Mouse (Mus musculus) layer of hippocampus, adult 18-20 months (tissue): Measurements from ENCODE around the gene Tnnc1. TPM values are rescaled to one million over a fixed set of nuclear protein-coding genes. Genes with fewer than 3 reads are reported as not detected.
A peak's percentile ranks its signal among the peaks of the same experiment; 100 is the strongest.

Source experiments
- DNase-seq, 2 experiments: peaks; one replicate each; pipeline ENCODE4 v3.0.0; 2022; ENCODE audit warnings: low spot score in 2 of 2
- total RNA-seq, 2 experiments: library from RNA; stranded (reverse); gene quantifications; 2 replicates each; pipeline ENCODE4 v1.2.3; 2021

The Tnnc1 gene
- total RNA-seq, 2 experiments from 2014 or later, result 2.0 to 3.5 TPM

DNA sequence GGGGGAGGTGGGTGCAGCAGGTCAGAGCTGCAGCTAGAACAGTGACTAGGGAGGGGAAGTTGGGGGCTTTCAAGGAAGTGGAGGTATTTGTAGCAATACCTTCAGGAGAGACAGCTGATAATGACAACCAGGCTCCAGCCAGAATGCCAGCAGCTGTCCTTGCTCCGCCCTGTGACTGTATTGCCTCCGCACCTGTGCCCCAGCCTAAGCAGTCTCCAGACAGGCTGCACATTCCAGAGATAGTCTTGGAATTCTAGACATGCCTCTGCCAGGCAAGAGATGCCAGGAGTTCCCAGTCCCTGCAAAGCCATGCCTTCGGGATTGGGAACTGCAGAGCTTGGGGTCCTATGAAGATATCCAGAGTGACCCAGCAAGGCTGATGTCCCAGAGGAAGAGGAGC, 4.4 kb downstream of the Tnnc1 start:
- no peak for DNase-seq

DNA sequence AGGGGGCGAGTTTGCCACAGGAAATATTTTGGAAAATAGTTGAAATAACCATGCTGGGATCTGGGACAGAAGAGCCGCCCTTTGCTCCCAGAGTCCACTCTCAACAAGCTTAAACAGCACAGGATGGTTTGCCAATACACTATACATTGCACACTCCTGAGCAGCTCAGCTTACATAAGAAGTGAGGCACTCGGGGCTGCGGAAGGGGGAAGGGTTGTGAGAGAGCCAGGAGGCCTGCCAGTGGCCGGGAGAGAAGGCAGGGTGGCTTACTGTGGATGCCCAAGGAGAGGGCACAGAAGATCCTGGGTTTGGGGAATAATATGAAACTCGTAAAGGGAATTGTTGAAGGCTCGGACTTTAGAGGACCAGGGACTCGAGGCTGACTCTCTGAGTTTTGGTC, 5.8 kb downstream of the Tnnc1 start:
- DNase-seq, result no peak

- DNase-seq, result no peak
These were observed 6.6 kb downstream of the Tnnc1 start for GRCm38 (mm10) chr14:31214684-31215083.

- peak in 1 of 2 experiments; percentile 74 for DNase-seq
These were observed 7.3 kb downstream of the Tnnc1 start for GRCm38 (mm10) chr14:31215157-31216002.

GRCm38 (mm10) chr14:31216846-31217245, 8.7 kb downstream of the Tnnc1 start, which contains the start of gene Nisch:
Nisch (minus strand) TSS chr14:31216946.
- DNase-seq, result no peak

DNA sequence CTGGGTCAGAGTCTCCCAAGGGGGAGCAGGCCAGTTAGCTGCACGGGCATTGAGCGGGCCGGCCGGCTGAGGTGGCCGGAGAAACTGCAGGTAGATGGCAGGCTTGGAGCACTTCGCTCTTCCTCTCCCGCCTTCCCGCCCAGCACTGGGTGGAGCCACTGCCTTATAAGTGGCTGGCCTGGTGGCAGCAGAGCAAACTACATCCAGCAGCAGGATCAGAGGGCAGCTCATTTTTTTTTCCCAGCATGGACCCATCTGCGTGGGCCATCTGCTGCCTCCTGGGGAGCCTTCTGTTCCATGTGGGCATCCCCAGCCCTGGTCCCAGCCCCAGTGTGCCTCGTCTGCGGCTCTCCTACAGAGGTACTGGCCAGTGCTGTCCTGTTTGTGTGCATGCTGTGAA, 9.6 kb downstream of the Tnnc1 start, which contains the start of gene Sema3g:
TSS of gene Sema3g (plus strand) at position 195 of the 400 bp plus-strand sequence.
- no peak for DNase-seq

- DNase-seq, result peak; percentile 64 to 70
These were observed 18.9 kb downstream of the Tnnc1 start for GRCm38 (mm10) chr14:31226978-31227377.

- DNase-seq, result no peak
These were observed 20.1 kb downstream of the Tnnc1 start for GRCm38 (mm10) chr14:31228234-31228633.

GRCm38 (mm10) chr14:31230442-31230841, 22.3 kb downstream of the Tnnc1 start:
- DNase-seq, result no peak

- no peak for DNase-seq
These were observed 24.4 kb downstream of the Tnnc1 start for GRCm38 (mm10) chr14:31232404-31233069.

DNA sequence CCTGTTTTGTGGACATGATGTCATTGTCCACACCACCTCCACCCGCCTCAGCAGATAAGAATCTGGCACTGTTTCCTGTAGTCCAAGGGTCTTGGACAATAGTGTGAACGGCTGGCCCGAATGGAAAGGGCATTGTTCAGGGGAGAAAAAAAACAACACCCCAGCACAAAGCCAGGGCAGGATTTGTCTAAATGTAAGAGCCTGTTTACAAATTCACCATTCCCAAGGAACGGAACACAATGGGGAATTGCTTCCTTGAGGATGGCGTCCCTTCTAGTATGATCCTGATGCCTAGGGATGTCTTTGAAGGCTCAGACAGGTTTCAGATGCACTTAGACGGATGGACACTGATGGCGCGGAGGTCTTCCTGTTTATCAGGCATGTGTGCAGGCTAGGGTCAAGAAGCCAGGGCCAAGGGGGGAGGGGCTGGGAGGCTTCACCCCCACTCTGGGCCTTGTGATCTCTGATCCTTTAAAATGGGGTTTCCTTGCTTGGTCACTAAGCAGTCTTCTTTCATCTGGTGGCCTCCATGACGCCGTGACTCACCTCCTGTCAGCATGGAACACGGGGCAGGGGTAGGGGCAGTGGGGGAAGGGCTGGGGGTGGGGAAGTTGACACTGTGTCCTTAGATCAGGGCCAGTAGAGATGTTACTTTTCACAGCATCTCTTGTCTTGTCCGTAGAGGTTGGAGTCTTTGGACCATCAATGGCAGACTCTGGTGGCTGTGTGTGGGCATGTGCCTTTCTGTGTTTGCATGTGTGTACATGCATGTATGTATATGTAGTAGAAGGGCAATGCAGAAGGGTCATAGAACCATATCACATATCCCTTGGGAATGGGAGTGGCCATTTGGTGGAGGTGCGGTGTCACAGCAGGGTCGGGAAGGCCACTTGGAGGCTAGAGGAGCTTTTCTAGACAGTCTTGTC, 25.2 kb downstream of the Tnnc1 start:
- DNase-seq, result no peak

DNA sequence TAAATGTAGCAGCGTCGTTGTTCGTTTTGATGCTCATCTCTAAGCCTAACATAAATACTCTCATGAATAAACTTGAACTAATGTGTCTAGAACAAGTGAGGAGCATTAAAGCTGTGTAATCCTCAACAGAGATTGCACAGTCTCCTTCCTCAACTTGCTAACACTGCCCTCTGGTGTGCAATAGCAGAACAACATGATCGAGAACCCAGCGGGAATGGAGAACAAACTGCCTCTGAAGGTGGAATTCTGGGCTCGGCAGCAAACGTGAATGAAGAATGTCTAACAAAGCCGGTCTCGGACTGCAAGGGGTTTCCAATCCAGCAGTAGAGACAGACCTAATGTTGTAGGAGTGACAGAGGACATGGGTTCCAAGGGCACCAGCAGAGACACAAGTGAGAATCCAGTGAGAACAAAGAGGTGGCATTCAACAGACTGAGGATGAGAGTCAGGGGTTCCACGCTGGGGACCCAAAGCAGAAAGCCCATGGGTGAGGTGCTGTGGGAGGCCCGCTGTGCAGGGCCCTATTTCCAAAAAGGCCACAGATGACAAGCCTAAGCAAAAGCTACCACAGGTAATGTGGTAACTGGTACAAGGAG, 26.0 kb downstream of the Tnnc1 start:
- peak; percentile 69 to 90 for DNase-seq

DNA sequence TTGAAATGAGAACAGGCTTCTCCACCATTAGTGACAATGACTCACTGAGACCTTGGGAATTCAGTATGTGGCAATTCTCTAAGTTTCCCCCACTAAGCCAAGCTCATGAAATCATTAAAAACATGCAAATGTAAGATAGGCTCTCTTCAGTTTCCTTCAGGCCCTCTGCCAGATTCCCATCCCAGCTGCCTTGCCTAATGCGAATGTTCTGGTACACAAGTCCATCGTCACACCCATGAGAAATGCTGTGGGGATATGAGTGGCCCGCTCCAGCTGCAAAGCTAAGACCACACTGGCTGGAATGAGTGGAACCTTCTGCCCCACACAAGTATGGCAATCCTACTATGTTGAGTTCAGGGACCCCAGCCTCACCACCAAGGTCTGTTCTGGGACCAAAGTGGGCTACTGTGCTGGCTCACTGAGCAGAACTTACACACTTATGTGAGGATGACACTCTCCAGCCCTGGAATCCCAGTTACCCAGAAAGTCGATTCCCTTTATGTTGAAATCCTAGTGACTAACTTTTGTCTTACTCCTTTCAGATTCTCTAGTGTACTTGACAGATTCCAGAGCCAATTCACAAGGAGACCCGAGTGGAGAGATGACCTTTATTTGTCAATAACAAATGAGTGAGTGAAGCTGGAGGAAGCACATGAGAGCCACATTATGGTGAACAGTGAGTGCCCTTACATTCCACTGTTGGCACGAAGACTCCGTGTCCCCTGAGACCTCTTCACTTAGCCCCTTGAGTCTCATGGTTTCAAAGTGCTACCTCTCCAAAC, 29.2 kb downstream of the Tnnc1 start:
- DNase-seq, result peak in 1 of 2 experiments; percentile 39

- no peak for DNase-seq
These were observed 32.4 kb downstream of the Tnnc1 start for GRCm38 (mm10) chr14:31240528-31240927.

DNA sequence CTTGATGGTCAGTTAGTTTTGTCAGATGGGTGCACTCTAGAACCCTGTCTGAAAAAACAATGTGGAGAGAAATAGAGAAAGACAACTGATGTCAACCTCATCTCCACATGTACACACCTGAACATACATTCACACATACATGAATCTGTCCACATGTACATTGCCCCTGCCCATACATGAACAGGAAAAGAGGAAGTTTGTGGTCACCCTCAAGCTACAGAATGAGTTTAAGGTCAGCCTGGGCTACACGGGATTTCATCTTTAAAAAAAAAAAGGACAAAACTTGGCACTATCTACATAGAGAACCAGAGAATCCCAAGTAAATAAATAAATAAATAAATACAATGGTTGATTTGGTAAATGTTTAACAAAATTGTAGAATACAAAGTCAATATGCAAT, 36.7 kb downstream of the Tnnc1 start:
- DNase-seq, result no peak

- DNase-seq, result no peak
These were observed 37.8 kb downstream of the Tnnc1 start for GRCm38 (mm10) chr14:31245946-31246345.

DNA sequence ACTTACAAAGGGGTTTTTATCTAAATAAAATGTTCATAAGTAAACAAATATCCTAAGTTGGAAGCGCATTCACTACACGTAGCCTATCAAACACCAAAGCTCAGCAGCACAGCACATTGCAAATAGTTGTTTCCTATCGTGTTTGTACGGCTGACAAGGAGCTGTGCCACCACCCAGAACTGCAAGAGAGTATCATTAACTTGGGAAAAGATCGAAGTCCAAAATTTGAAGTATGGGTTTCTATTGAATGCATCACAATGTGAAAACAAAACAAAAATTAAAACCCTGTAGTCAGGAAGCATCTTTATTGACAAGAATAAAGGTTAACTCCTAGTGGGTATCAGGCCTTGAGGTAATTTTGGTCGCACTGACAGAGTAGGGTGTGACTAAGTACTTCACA, 40.3 kb downstream of the Tnnc1 start:
- no peak for DNase-seq

GRCm38 (mm10) chr14:31250222-31251083, 42.3 kb downstream of the Tnnc1 start:
- DNase-seq, result no peak

- peak; percentile 92 to 97 for DNase-seq
These were observed 43.0 kb downstream of the Tnnc1 start, which contains the start of the genes Phf7 and Bap1 for GRCm38 (mm10) chr14:31251084-31251604. Phf7 (minus strand) TSS chr14:31251317. Bap1 (plus strand) TSS chr14:31251450.
